Mouse (Mus musculus) CH12.LX (cell line): Measurements from ENCODE around the gene Kctd7. TPM values are rescaled to one million over a fixed set of nuclear protein-coding genes. Genes with fewer than 3 reads are reported as not detected.

Experiments
- DNase-seq: peaks from one replicate; pipeline ENCODE4 v3.0.0-alpha.2; 2013; ENCODE audit errors: extremely low read depth
- H3K27ac ChIP-seq: 2 replicates; pipeline ENCODE4 v1.5.1; 2012; ENCODE audit warnings: low read depth, mild to moderate bottlenecking, control low read depth, moderate library complexity; ENCODE audit not compliant: insufficient read depth
- H3K27me3 ChIP-seq: replicated peaks from 2 replicates; pipeline ENCODE3; 2012; ENCODE audit warnings: inconsistent platforms
- H3K36me3 ChIP-seq, 2 experiments: replicated peaks in 1 of 2; 2 replicates each; pipeline versions ENCODE3 to v1.6.1; 2012; ENCODE audit warnings: inconsistent platforms in 1 of 2, low read length in 1 of 2, mild to moderate bottlenecking in 1 of 2, mixed read lengths in 1 of 2, moderate library complexity in 1 of 2; ENCODE audit not compliant: control insufficient read depth in 1 of 2, insufficient read depth in 1 of 2
- H3K4me1 ChIP-seq, 2 experiments: 2 replicates each; pipeline ENCODE4 v1.6.1; 2012; ENCODE audit warnings: inconsistent platforms in 1 of 2, moderate library complexity in 1 of 2; ENCODE audit not compliant: insufficient read depth in 2 of 2, control insufficient read depth in 1 of 2
- H3K4me2 ChIP-seq: 2 replicates; pipeline ENCODE4 v1.6.1; 2012; ENCODE audit warnings: low read depth, mild to moderate bottlenecking, control low read depth; ENCODE audit not compliant: poor library complexity, insufficient read depth, severe bottlenecking
- H3K4me3 ChIP-seq, 3 experiments: fragments of 150-350 bp in 1 of 3; sonication (generic) in 1 of 3; replicated peaks in 1 of 3; 2 replicates each; pipeline versions ENCODE3 to v1.5.1; 2011 to 2012; ENCODE audit warnings: low read depth in 2 of 3, low read length in 2 of 3, mild to moderate bottlenecking in 2 of 3, moderate library complexity in 2 of 3, control low read depth in 1 of 3, improper control_type of control experiment in 1 of 3, inconsistent platforms in 1 of 3, mixed read lengths in 1 of 3; ENCODE audit not compliant: poor library complexity in 1 of 3
- H3K79me2 ChIP-seq: replicated peaks from 2 replicates; pipeline ENCODE4 v1.6.1; 2012; ENCODE audit warnings: mild to moderate bottlenecking, moderate library complexity; ENCODE audit not compliant: control insufficient read depth, poor library complexity, insufficient read depth, severe bottlenecking; ENCODE audit errors: extremely low read depth
- H3K9ac ChIP-seq: 2 replicates; pipeline ENCODE4 v1.6.1; 2012; ENCODE audit warnings: low read depth, mild to moderate bottlenecking, control low read depth, moderate library complexity; ENCODE audit not compliant: insufficient read depth
- H3K9me3 ChIP-seq: replicated peaks from 2 replicates; pipeline ENCODE3; 2012; ENCODE audit warnings: low read length, inconsistent platforms, mixed read lengths
- CHD2 ChIP-seq: IDR thresholded peaks from 2 replicates; pipeline ENCODE4 v1.6.1; 2011; ENCODE audit warnings: low read length, improper control_type of control experiment
- EP300 ChIP-seq: IDR thresholded peaks from 2 replicates; pipeline ENCODE4 v1.6.1; 2011; ENCODE audit warnings: low read length, improper control_type of control experiment
- ETS1 ChIP-seq: conservative IDR thresholded peaks from 2 replicates; pipeline ENCODE4 v1.6.1; 2012; ENCODE audit warnings: low read depth, mild to moderate bottlenecking, inconsistent platforms, low read length, improper control_type of control experiment, moderate library complexity
- GABPA ChIP-seq: IDR thresholded peaks from 2 replicates; pipeline ENCODE4 v1.6.1; 2012; ENCODE audit warnings: low read depth, low read length, improper control_type of control experiment, inconsistent platforms; ENCODE audit not compliant: insufficient replicate concordance
- IRF4 ChIP-seq: IDR thresholded peaks from 2 replicates; pipeline ENCODE4 v1.6.1; 2014; ENCODE audit warnings: low read depth, mild to moderate bottlenecking, inconsistent platforms, low read length, improper control_type of control experiment
- JUN ChIP-seq: IDR thresholded peaks from 2 replicates; pipeline ENCODE4 v1.6.1; 2011; ENCODE audit warnings: low read depth, mild to moderate bottlenecking, low read length, improper control_type of control experiment, moderate library complexity; ENCODE audit not compliant: insufficient read depth
- JUND ChIP-seq: conservative IDR thresholded peaks from 2 replicates; pipeline ENCODE4 v1.6.1; 2011; ENCODE audit warnings: low read depth, low read length, improper control_type of control experiment
- MAFK ChIP-seq: IDR thresholded peaks from 2 replicates; pipeline ENCODE4 v1.6.1; 2011; ENCODE audit warnings: low read length, improper control_type of control experiment; ENCODE audit not compliant: insufficient replicate concordance
- MAX ChIP-seq: IDR thresholded peaks from 2 replicates; pipeline ENCODE4 v1.6.1; 2011; ENCODE audit warnings: low read length, improper control_type of control experiment
- MAZ ChIP-seq: IDR thresholded peaks from 2 replicates; pipeline ENCODE4 v1.6.1; 2012; ENCODE audit warnings: low read depth, mild to moderate bottlenecking, inconsistent platforms, low read length, improper control_type of control experiment, moderate library complexity
- MEF2A ChIP-seq: IDR thresholded peaks from 2 replicates; pipeline ENCODE4 v1.6.1; 2014; ENCODE audit warnings: low read depth, mild to moderate bottlenecking, inconsistent platforms, low read length, improper control_type of control experiment, borderline replicate concordance
- MYC ChIP-seq: IDR thresholded peaks from 2 replicates; pipeline ENCODE4 v1.6.1; 2011; ENCODE audit warnings: low read depth, mild to moderate bottlenecking, improper control_type of control experiment, low read length
- NRF1 ChIP-seq: IDR thresholded peaks from 2 replicates; pipeline ENCODE4 v1.6.1; 2014; ENCODE audit warnings: low read depth, mild to moderate bottlenecking, inconsistent platforms, low read length, improper control_type of control experiment, moderate library complexity
- PAX5 ChIP-seq: IDR thresholded peaks from 2 replicates; pipeline ENCODE4 v1.6.1; 2012; ENCODE audit warnings: low read length, inconsistent platforms, mixed read lengths
- POLR2AphosphoS2 ChIP-seq: IDR thresholded peaks from 2 replicates; pipeline ENCODE4 v1.6.1; 2011; ENCODE audit warnings: low read depth, low read length, improper control_type of control experiment
- RAD21 ChIP-seq: IDR thresholded peaks from 2 replicates; pipeline ENCODE4 v1.6.1; 2011; ENCODE audit warnings: low read depth, mild to moderate bottlenecking, low read length, improper control_type of control experiment, moderate library complexity
- TCF12 ChIP-seq: IDR thresholded peaks from 2 replicates; pipeline ENCODE4 v1.6.1; 2014; ENCODE audit warnings: low read depth, mild to moderate bottlenecking, inconsistent platforms, low read length, improper control_type of control experiment
- USF1 ChIP-seq: IDR thresholded peaks from 2 replicates; pipeline ENCODE4 v1.6.1; 2014; ENCODE audit warnings: low read depth, mild to moderate bottlenecking, inconsistent platforms, low read length, improper control_type of control experiment
- USF2 ChIP-seq: conservative IDR thresholded peaks from 2 replicates; pipeline ENCODE4 v1.6.1; 2011; ENCODE audit warnings: low read depth, low read length, improper control_type of control experiment
- ZKSCAN1 ChIP-seq: IDR thresholded peaks from 2 replicates; pipeline ENCODE4 v1.6.1; 2012; ENCODE audit warnings: low read depth, inconsistent platforms, low read length, improper control_type of control experiment, borderline replicate concordance
- ZMIZ1 ChIP-seq: IDR thresholded peaks from 2 replicates; pipeline ENCODE4 v1.6.1; 2012; ENCODE audit warnings: low read depth, mild to moderate bottlenecking, inconsistent platforms, low read length, improper control_type of control experiment
- ZNF384 ChIP-seq: IDR thresholded peaks from 2 replicates; pipeline ENCODE4 v1.6.1; 2012; ENCODE audit warnings: low read depth, low read length, improper control_type of control experiment, inconsistent platforms
- dilution Hi-C: fragments of 300-500 bp; cut with MboI; formaldehyde crosslinking; loops from 2 replicates; pipeline ENCODE4 v1.14.3; 2020; ENCODE audit warnings: low sequenced_read_pairs; ENCODE audit not compliant: extremely low pct_unique_long_range_greater_than_20kb, extremely low pct_ligation_motif_present
- in situ Hi-C: fragments of 300-500 bp; cut with MboI; formaldehyde crosslinking; loops from 3 replicates; pipeline ENCODE4 v1.14.3; 2019; ENCODE audit warnings: low sequenced_read_pairs, low pct_ligation_motif_present, low pct_unique_long_range_greater_than_20kb, mixed read lengths
- polyA plus RNA-seq: library from polyadenylated mRNA; unstranded; fragments of >175 nt; gene quantifications from 2 replicates; pipeline ENCODE4 v1.2.1, GENCODE M21; 2012; ENCODE audit warnings: low read depth; ENCODE audit not compliant: insufficient read length
- total RNA-seq, 2 experiments: library from RNA; depleted of rRNA; stranded (reverse); fragments of 300-350 nt in 1 of 2; fragments of >200 nt in 1 of 2; gene quantifications; 2 replicates each; pipeline ENCODE4 v1.2.3; 2012 to 2014

The Kctd7 gene
- total and polyA plus RNA-seq, 3 experiments = 2.8 to 4.3 (median 3.3) TPM

- in situ Hi-C loops = no loop called here
- H3K4me2 ChIP-seq = peak overlapping the region; percentile 80; the same call in 1 of the 2 replicates
- peak overlapping the region; percentile 9 for H3K27ac ChIP-seq
- no peaks in the 10 kb centered on the region for H3K9me3 ChIP-seq
- dilution Hi-C loops = no loop called here
- no peak for DNase-seq
- peaks cover 30% of the 10 kb centered on the region for H3K79me2 ChIP-seq
- peak overlapping the region in 1 of 3 experiments; percentile 5 for H3K4me3 ChIP-seq
- peaks cover 0 to 78% of the 10 kb centered on the region in 2 experiments for H3K36me3 ChIP-seq
- TF ChIP-seq GABPA (no peak), MYC (no peak), ZNF384 (no peak), ZKSCAN1 (no peak)
- peak overlapping the region; percentile 48 for H3K9ac ChIP-seq
- peaks cover 31 to 66% of the 10 kb centered on the region in 2 experiments for H3K4me1 ChIP-seq
- H3K27me3 ChIP-seq = no peaks in the 10 kb centered on the region
Observed at GRCm38 (mm10) chr5:130120904-130121303, 23.8 kb upstream of the Kctd7 start.

- no peaks in the 10 kb centered on the region for H3K27me3 ChIP-seq
- dilution Hi-C loops = no loop called here
Observed at GRCm38 (mm10) chr5:130122355-130122754, 22.3 kb upstream of the Kctd7 start.

GRCm38 (mm10) chr5:130124271-130124670 is 20.4 kb upstream of the Kctd7 start:
- H3K4me2 ChIP-seq = no peak overlapping the region
- H3K27me3 ChIP-seq = no peaks in the 10 kb centered on the region
- peaks cover 14 to 44% of the 10 kb centered on the region in 2 experiments for H3K4me1 ChIP-seq
- H3K4me3 ChIP-seq = no peak overlapping the region
- H3K79me2 ChIP-seq = peaks cover 19% of the 10 kb centered on the region
- H3K9me3 ChIP-seq = no peaks in the 10 kb centered on the region
- dilution Hi-C loops (no loop called here), in situ Hi-C loops (no loop called here)
- H3K27ac ChIP-seq = no peak overlapping the region
- DNase-seq = no peak
- peaks cover 9 to 69% of the 10 kb centered on the region in 2 experiments for H3K36me3 ChIP-seq
- TF ChIP-seq MAFK = no peak
- TF ChIP-seq ZNF384 = no peak
- no peak for TF ChIP-seq USF1
- no peak for TF ChIP-seq ZMIZ1
- no peak for TF ChIP-seq ETS1
- TF ChIP-seq RAD21 = no peak
- no peak for TF ChIP-seq JUND
- TF ChIP-seq ZKSCAN1 = no peak
- no peak for TF ChIP-seq USF2
- TF ChIP-seq PAX5 = no peak
- TF ChIP-seq MEF2A = no peak
- no peak for TF ChIP-seq CHD2
- no peak for TF ChIP-seq NRF1
- no peak for TF ChIP-seq POLR2AphosphoS2
- no peak for TF ChIP-seq MAX
- TF ChIP-seq JUN = no peak
- H3K9ac ChIP-seq = no peak overlapping the region

More at GRCm38 (mm10) chr5:130122355-130122754, 22.3 kb upstream of the Kctd7 start:
- no peak overlapping the region for H3K27ac ChIP-seq
- DNase-seq = peak; percentile 63
- H3K4me3 ChIP-seq = no peak overlapping the region
- peaks cover 21 to 51% of the 10 kb centered on the region in 2 experiments for H3K4me1 ChIP-seq
- in situ Hi-C loops = no loop called here
- no peak overlapping the region for H3K4me2 ChIP-seq
- peaks cover 30% of the 10 kb centered on the region for H3K79me2 ChIP-seq
- H3K9ac ChIP-seq = no peak overlapping the region
- H3K36me3 ChIP-seq = peaks cover 9 to 78% of the 10 kb centered on the region in 2 experiments
- TF ChIP-seq MYC (0 out of 2 replicates have a peak, but pooled peaks have one; percentile 16), IRF4 (peak; percentile 51; the same call in 1 of the 2 replicates), JUN (peak; percentile 28; the same call in 1 of the 2 replicates), CHD2 (peak; percentile 35; the same call in 1 of the 2 replicates), ZNF384 (0 out of 2 replicates have a peak, but pooled peaks have one; percentile 11), ETS1 (0 out of 2 replicates have a peak, but pooled peaks have one; percentile 22), EP300 (peak; percentile 86), MAZ (no peak), MAFK (no peak), ZKSCAN1 (no peak), RAD21 (no peak), NRF1 (no peak), TCF12 (peak; percentile 63)
- TF ChIP-seq, all 38 proteins: peak for 8
- no peaks in the 10 kb centered on the region for H3K9me3 ChIP-seq
